Mouse (Mus musculus): ENCODE data around the gene AI464131. TPM values are rescaled to one million over a fixed set of nuclear protein-coding genes. Genes with fewer than 3 reads are reported as not detected.
A peak's percentile ranks its signal among the peaks of the same experiment; 100 is the strongest.

AI464131 gene
- polyA plus RNA-seq, 1 experiment: 14.0 TPM

DNA sequence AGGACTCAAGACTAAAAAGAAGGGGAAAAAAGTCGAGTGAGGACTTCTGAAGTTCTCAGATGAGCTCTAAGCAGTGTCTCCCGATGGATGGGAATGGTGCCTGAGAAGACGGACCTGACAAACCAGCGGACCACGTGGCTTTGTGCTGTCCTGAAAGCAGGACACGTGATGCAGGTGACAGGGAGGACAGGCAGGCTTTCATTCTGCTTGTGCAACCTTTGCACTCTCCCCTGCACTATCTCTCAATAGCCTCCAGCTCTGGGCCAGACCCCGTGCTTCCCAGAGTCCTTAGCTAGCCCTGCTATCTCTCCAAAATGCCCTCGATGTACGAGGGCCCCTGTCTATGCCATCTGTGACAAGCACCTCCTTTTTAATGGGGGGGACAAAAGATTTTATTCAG is 22.0 kb upstream of the AI464131 start:
- TF ChIP-seq CTCF (IDR thresholded peaks at IDR 0.05; ENCODE audit: insufficient read depth, low read length) (no peak), POLR2A (IDR thresholded peaks at IDR 0.05; ENCODE audit: borderline replicate concordance, extremely low read depth, low read depth, low read length) (no peak)
- H3K4me3 ChIP-seq (replicated peaks; ENCODE audit: extremely low read depth, low read depth, low read length): no peak overlapping the region
- no peaks in the 10 kb centered on the region; the same call in 1 of the 2 replicates for H3K4me1 ChIP-seq (ENCODE audit: control insufficient read depth, insufficient read depth, low read length)
- 68% methylated on average over 9 of the region's 9 CpGs for WGBS
- no peak for DNase-seq

DNA sequence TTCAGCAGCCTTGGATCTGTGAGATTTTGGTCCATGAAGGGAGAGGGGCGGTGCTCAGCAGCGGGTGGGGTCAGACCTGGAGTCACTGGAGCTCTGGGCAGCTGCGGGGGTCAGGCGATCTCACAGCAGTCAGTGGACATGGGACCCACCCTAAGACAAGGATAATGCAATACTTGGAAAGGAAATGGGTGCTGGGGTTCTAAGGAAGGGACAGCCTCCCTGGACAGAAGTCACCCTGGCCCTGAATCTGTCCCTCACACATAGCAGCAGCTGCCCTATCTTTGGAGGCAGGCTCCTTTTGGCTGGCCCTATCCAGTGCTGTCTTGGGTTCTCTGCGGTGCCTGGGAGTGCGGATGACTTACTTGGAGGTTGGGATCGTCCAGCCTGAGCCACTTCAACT is 21.0 kb upstream of the AI464131 start:
- TF ChIP-seq CTCF (IDR thresholded peaks at IDR 0.05; ENCODE audit: insufficient read depth, low read length): no peak

GRCm38 (mm10) chr4:41522788-41523187 is 19.9 kb upstream of the AI464131 start:
- Histone ChIP-seq H3K4me3 (replicated peaks; ENCODE audit: extremely low read depth, low read depth, low read length) (no peak overlapping the region), H3K4me1 (ENCODE audit: control insufficient read depth, insufficient read depth, low read length) (no peaks in the 10 kb centered on the region)
- 59% methylated on average over 5 of the region's 5 CpGs for WGBS
- peak; percentile 28 for DNase-seq
- TF ChIP-seq POLR2A (IDR thresholded peaks at IDR 0.05; ENCODE audit: borderline replicate concordance, extremely low read depth, low read depth, low read length) (no peak), CTCF (IDR thresholded peaks at IDR 0.05; ENCODE audit: insufficient read depth, low read length) (0 out of 2 replicates have a peak, but pooled peaks have one; percentile 10)

More for the DNA sequence above, 21.0 kb upstream of the AI464131 start:
- Histone ChIP-seq H3K4me1 (ENCODE audit: control insufficient read depth, insufficient read depth, low read length) (no peaks in the 10 kb centered on the region), H3K4me3 (replicated peaks; ENCODE audit: extremely low read depth, low read depth, low read length) (no peak overlapping the region)
- DNase-seq: no peak
- WGBS: 72% methylated on average over 7 of the region's 7 CpGs

- no peak for DNase-seq
- 84% methylated on average over 6 of the region's 6 CpGs for WGBS
Measured at GRCm38 (mm10) chr4:41522136-41522535, 19.3 kb upstream of the AI464131 start.

GRCm38 (mm10) chr4:41520641-41521040 is 17.8 kb upstream of the AI464131 start:
- no peaks in the 10 kb centered on the region for H3K4me1 ChIP-seq (ENCODE audit: control insufficient read depth, insufficient read depth, low read length)
- no peak overlapping the region for H3K4me3 ChIP-seq (replicated peaks; ENCODE audit: extremely low read depth, low read depth, low read length)

More at GRCm38 (mm10) chr4:41522136-41522535, 19.3 kb upstream of the AI464131 start:
- TF ChIP-seq POLR2A (IDR thresholded peaks at IDR 0.05; ENCODE audit: borderline replicate concordance, extremely low read depth, low read depth, low read length) (no peak), CTCF (IDR thresholded peaks at IDR 0.05; ENCODE audit: insufficient read depth, low read length) (no peak)
- Histone ChIP-seq H3K4me3 (replicated peaks; ENCODE audit: extremely low read depth, low read depth, low read length) (no peak overlapping the region), H3K4me1 (ENCODE audit: control insufficient read depth, insufficient read depth, low read length) (no peaks in the 10 kb centered on the region)

GRCm38 (mm10) chr4:41519195-41519594 is 16.3 kb upstream of the AI464131 start:
- WGBS: 94% methylated on average over 5 of the region's 5 CpGs
- Histone ChIP-seq H3K4me3 (replicated peaks; ENCODE audit: extremely low read depth, low read depth, low read length) (no peak overlapping the region), H3K4me1 (ENCODE audit: control insufficient read depth, insufficient read depth, low read length) (no peaks in the 10 kb centered on the region)
- DNase-seq: no peak
- TF ChIP-seq CTCF (IDR thresholded peaks at IDR 0.05; ENCODE audit: insufficient read depth, low read length): no peak
- no peak for TF ChIP-seq POLR2A (IDR thresholded peaks at IDR 0.05; ENCODE audit: borderline replicate concordance, extremely low read depth, low read depth, low read length)

More at GRCm38 (mm10) chr4:41520641-41521040, 17.8 kb upstream of the AI464131 start:
- WGBS: 58% methylated on average over 14 of the region's 14 CpGs
- TF ChIP-seq POLR2A (IDR thresholded peaks at IDR 0.05; ENCODE audit: borderline replicate concordance, extremely low read depth, low read depth, low read length): no peak
- TF ChIP-seq CTCF (IDR thresholded peaks at IDR 0.05; ENCODE audit: insufficient read depth, low read length): no peak
- no peak for DNase-seq

DNA sequence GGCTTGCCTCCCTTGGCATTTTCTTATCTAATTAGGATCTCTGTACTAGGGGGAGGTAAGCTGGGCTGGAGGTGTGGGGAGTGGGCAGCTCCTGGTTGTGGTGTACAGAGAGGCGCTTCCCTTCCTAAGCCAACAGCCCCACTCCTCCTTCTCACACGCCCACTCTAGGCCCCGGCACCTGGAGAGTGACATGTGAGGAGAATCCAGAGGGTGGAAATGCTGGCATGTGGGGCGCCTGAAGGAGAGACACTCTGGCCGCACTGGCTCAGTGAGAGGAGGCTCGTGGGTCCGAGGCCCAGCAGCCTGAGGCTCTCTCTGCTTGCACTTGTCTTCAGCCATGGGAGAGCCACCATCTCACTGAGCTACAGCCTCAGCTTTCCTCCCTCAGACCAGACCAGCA is 15.5 kb upstream of the AI464131 start:
- DNase-seq: no peak
- no peak for TF ChIP-seq POLR2A (IDR thresholded peaks at IDR 0.05; ENCODE audit: borderline replicate concordance, extremely low read depth, low read depth, low read length)
- TF ChIP-seq CTCF (IDR thresholded peaks at IDR 0.05; ENCODE audit: insufficient read depth, low read length): no peak
- WGBS: 79% methylated on average over 7 of the region's 7 CpGs
- H3K4me3 ChIP-seq (replicated peaks; ENCODE audit: extremely low read depth, low read depth, low read length): no peak overlapping the region
- no peaks in the 10 kb centered on the region for H3K4me1 ChIP-seq (ENCODE audit: control insufficient read depth, insufficient read depth, low read length)

- no peak for TF ChIP-seq CTCF (IDR thresholded peaks at IDR 0.05; ENCODE audit: insufficient read depth, low read length)
- TF ChIP-seq POLR2A (IDR thresholded peaks at IDR 0.05; ENCODE audit: borderline replicate concordance, extremely low read depth, low read depth, low read length): no peak
- 85% methylated on average over 2 of the region's 2 CpGs for WGBS
- no peaks in the 10 kb centered on the region for H3K4me1 ChIP-seq (ENCODE audit: control insufficient read depth, insufficient read depth, low read length)
Measured at GRCm38 (mm10) chr4:41517233-41517632, 14.4 kb upstream of the AI464131 start, which contains the start of gene 1110017D15Rik. TSS of gene 1110017D15Rik (minus strand) at chr4:41517333.

DNA sequence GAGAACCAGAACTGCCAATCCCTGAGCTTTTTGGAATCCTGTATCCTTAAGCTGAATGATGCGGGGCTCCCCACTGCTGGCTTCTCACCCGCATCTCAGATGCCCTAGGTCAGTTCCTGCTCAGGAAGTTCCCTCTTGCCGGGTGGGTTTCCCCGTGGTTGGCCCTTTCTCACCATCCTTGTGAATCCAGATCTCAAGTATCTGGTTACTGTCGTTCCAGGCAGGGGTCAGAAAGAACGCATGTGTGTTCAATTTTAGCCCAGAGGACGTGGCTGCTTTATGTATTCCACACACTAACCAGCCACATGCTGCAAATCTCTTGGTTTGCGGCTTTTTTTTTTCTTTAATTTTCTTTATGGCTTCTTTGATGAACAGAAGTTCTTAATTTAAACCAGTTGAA is 10.8 kb upstream of the AI464131 start:
- WGBS: 21% methylated on average over 8 of the region's 8 CpGs
- H3K4me3 ChIP-seq (replicated peaks; ENCODE audit: extremely low read depth, low read depth, low read length): no peak overlapping the region
- H3K4me1 ChIP-seq (ENCODE audit: control insufficient read depth, insufficient read depth, low read length): no peaks in the 10 kb centered on the region
- no peak for DNase-seq
- no peak for TF ChIP-seq POLR2A (IDR thresholded peaks at IDR 0.05; ENCODE audit: borderline replicate concordance, extremely low read depth, low read depth, low read length)
- TF ChIP-seq CTCF (IDR thresholded peaks at IDR 0.05; ENCODE audit: insufficient read depth, low read length): no peak

More at GRCm38 (mm10) chr4:41517233-41517632, 14.4 kb upstream of the AI464131 start, which contains the start of gene 1110017D15Rik:
- no peak for DNase-seq
- H3K4me3 ChIP-seq (replicated peaks; ENCODE audit: extremely low read depth, low read depth, low read length): no peak within 1 kb of the TSS

DNA sequence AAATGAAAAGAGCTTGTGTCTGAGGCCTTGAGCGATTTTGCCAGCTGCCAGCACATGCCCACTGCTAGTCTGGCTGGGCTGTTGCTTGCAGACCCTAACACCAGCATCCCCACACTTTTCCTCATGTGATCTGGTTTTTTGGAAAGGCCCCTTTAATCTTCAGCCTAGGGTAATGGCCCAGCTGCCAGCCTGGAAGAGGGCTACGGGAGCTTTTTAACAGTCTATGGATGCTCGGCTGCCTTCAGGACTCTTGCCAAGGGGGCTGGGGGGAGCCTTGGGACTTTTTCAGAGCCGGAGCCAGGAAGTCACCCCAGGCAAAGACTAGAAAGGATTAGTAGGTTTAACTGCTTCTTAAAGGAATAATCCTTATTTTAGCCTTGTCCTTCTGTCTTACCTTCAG is 10.4 kb upstream of the AI464131 start:
- Histone ChIP-seq H3K4me1 (ENCODE audit: control insufficient read depth, insufficient read depth, low read length) (no peaks in the 10 kb centered on the region), H3K4me3 (replicated peaks; ENCODE audit: extremely low read depth, low read depth, low read length) (no peak overlapping the region)
- TF ChIP-seq CTCF (IDR thresholded peaks at IDR 0.05; ENCODE audit: insufficient read depth, low read length) (no peak), POLR2A (IDR thresholded peaks at IDR 0.05; ENCODE audit: borderline replicate concordance, extremely low read depth, low read depth, low read length) (no peak)
- DNase-seq: no peak
- 48% methylated on average over 4 of the region's 4 CpGs for WGBS
